Mouse (Mus musculus) heart, postnatal 0 days (tissue): ENCODE measurements around the gene Gabrb2. TPM values are rescaled to one million over a fixed set of nuclear protein-coding genes. Genes with fewer than 3 reads are reported as not detected.

Experiments
- ATAC-seq: fragments of 200-750 bp; cut with Nextera tagmentation; 2 replicates; pipeline ENCODE4 v1.8.0; 2017; ENCODE audit warnings: low read depth, moderate number of reproducible peaks, moderate library complexity; ENCODE audit not compliant: insufficient read depth
- DNase-seq: peaks from one replicate; pipeline ENCODE4 v3.0.0-alpha.2; 2016; ENCODE audit warnings: low spot score
- H3K27ac ChIP-seq: fragments of 300-500 bp; sonication (generic); 2 replicates; pipeline ENCODE4 v1.5.1; 2014; ENCODE audit warnings: low read depth, mild to moderate bottlenecking
- H3K27me3 ChIP-seq: fragments of 300-500 bp; sonication (generic); 2 replicates; pipeline ENCODE4 v1.6.1; 2014; ENCODE audit warnings: low read length, mixed read lengths; ENCODE audit not compliant: control insufficient read depth, insufficient read depth
- H3K36me3 ChIP-seq: fragments of 300-500 bp; sonication (generic); replicated peaks from 2 replicates; pipeline ENCODE4 v1.6.1; 2014; ENCODE audit warnings: low read length, mixed read lengths; ENCODE audit not compliant: control insufficient read depth, insufficient read depth
- H3K4me1 ChIP-seq: fragments of 300-500 bp; sonication (generic); 2 replicates; pipeline ENCODE4 v1.6.1; 2014; ENCODE audit warnings: antibody characterized with exemption; ENCODE audit not compliant: control insufficient read depth, insufficient read depth
- H3K4me2 ChIP-seq: fragments of 300-500 bp; sonication (generic); 2 replicates; pipeline ENCODE4 v1.6.1; 2014; ENCODE audit warnings: low read depth, mild to moderate bottlenecking, low read length, moderate library complexity
- H3K4me3 ChIP-seq: fragments of 300-500 bp; sonication (generic); 2 replicates; pipeline ENCODE4 v1.5.1; 2014; ENCODE audit warnings: low read depth, low read length
- H3K9ac ChIP-seq: fragments of 300-500 bp; sonication (generic); replicated peaks from 2 replicates; pipeline ENCODE4 v1.6.1; 2014; ENCODE audit warnings: low read depth, low read length, mixed read lengths
- H3K9me3 ChIP-seq: fragments of 300-500 bp; sonication (generic); replicated peaks from 2 replicates; pipeline ENCODE4 v1.6.1; 2016; ENCODE audit warnings: low read length; ENCODE audit not compliant: control insufficient read depth
- CTCF ChIP-seq: IDR thresholded peaks from 2 replicates; pipeline ENCODE4 v1.5.1; 2016; ENCODE audit warnings: antibody characterized with exemption, control low read depth, low read depth
- EP300 ChIP-seq: IDR thresholded peaks from 2 replicates; pipeline ENCODE4 v1.6.1; 2016; ENCODE audit warnings: antibody characterized with exemption, low read depth
- WGBS: fragments of 180-500 bp; shearing (Covaris S2); extraction: QIAGEN DNeasy Blood & Tissue Kit; methylation state at CpG from one replicate; pipeline ENCODE4 v1.1.7; 2014; 5-methylcytosine and 5-hydroxymethylcytosine counted together
- polyA plus RNA-seq: library from polyadenylated mRNA; unstranded; fragments of >200 nt; fragmentation: Nextera tagmentation; extraction: Ambion mirVana; gene quantifications from 2 replicates; pipeline ENCODE4 v1.2.1, GENCODE M21; 2015
- total RNA-seq: library from RNA; depleted of rRNA; stranded (reverse); fragments of >200 nt; gene quantifications from 2 replicates; pipeline ENCODE4 v1.2.3, GENCODE M21; 2014; ENCODE audit warnings: low replicate concordance

Gene Gabrb2
- total and polyA plus RNA-seq, 2 experiments from 2014 or later: 0.11 to 0.18 TPM

DNA sequence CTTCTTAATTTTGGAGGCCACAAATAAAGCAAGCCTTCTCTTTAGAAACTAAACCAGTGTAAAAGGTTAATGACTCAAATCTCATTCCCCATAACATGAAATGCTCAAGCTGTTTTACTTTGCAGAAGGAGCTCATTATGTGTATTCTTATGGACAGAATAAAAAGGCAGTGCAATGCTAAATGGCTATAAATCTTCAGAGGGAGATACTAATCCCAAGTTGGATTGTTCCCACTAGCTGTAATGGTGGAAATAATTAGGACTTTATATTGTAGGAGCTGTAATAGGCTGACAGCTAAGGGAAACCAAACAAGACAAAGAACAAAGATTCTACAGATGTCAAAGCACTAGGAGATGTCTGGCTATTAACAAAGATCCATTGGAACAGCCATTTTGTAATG lies 81.6 kb downstream of the Gabrb2 start:
- Histone ChIP-seq H3K27ac (no peak overlapping the region), H3K36me3 (no peaks in the 10 kb centered on the region), H3K9ac (no peak overlapping the region), H3K9me3 (no peaks in the 10 kb centered on the region), H3K4me3 (no peak overlapping the region), H3K4me2 (no peak overlapping the region), H3K4me1 (no peaks in the 10 kb centered on the region), H3K27me3 (no peaks in the 10 kb centered on the region)
- DNase-seq (no peak), ATAC-seq (no peak)
- TF ChIP-seq CTCF: no peak
- no peak for TF ChIP-seq EP300

GRCm38 (mm10) chr11:42505436-42505835 lies 85.9 kb downstream of the Gabrb2 start:
- no peak for TF ChIP-seq CTCF
- TF ChIP-seq EP300: no peak
- no peak for DNase-seq
- H3K4me3 ChIP-seq: no peak overlapping the region
- 74% methylated on average over 2 of the region's 2 CpGs for WGBS
- no peak overlapping the region for H3K27ac ChIP-seq
- no peaks in the 10 kb centered on the region for H3K4me1 ChIP-seq
- H3K27me3 ChIP-seq: no peaks in the 10 kb centered on the region
- no peaks in the 10 kb centered on the region for H3K9me3 ChIP-seq
- H3K36me3 ChIP-seq: no peaks in the 10 kb centered on the region
- ATAC-seq: no peak
- H3K9ac ChIP-seq: no peak overlapping the region
- H3K4me2 ChIP-seq: no peak overlapping the region

GRCm38 (mm10) chr11:42505911-42506310 lies 86.4 kb downstream of the Gabrb2 start:
- no peak for DNase-seq
- Histone ChIP-seq H3K9ac (no peak overlapping the region), H3K27me3 (no peaks in the 10 kb centered on the region), H3K27ac (no peak overlapping the region), H3K9me3 (no peaks in the 10 kb centered on the region), H3K4me3 (no peak overlapping the region), H3K36me3 (no peaks in the 10 kb centered on the region), H3K4me1 (no peaks in the 10 kb centered on the region), H3K4me2 (no peak overlapping the region)
- no peak for ATAC-seq
- TF ChIP-seq CTCF (no peak), EP300 (no peak)
- 67% methylated on average over 1 of the region's 1 CpGs for WGBS

DNA sequence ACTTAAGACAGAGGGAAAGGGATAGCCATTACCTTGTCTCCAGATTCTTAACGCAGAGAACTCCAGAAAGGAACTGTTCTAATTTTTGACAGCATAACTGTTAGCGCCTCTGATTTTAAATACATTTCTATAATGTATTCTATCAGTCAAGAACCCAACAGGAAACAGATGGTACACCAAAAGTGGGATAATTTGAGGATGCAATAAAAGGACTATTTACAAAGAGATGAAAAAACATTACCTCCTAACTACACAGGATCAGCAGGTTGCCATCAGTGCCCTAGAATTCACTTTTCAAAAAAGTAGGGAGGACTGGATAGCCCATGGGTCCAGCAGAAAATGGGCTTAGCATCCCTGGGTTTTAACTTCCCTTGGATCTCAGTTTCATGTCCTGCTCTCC lies 102.4 kb downstream of the Gabrb2 start:
- no peak overlapping the region for H3K4me2 ChIP-seq
- H3K4me1 ChIP-seq: no peaks in the 10 kb centered on the region
- H3K9me3 ChIP-seq: no peaks in the 10 kb centered on the region
- 82% methylated on average over 2 of the region's 2 CpGs for WGBS
- no peaks in the 10 kb centered on the region for H3K36me3 ChIP-seq
- H3K27me3 ChIP-seq: no peaks in the 10 kb centered on the region
- H3K27ac ChIP-seq: no peak overlapping the region
- DNase-seq (no peak), ATAC-seq (no peak)
- H3K4me3 ChIP-seq: no peak overlapping the region
- H3K9ac ChIP-seq: no peak overlapping the region
- no peak for TF ChIP-seq EP300
- no peak for TF ChIP-seq CTCF

- ATAC-seq (no peak), DNase-seq (no peak)
- Histone ChIP-seq H3K9ac (no peak overlapping the region), H3K27ac (no peak overlapping the region), H3K36me3 (no peaks in the 10 kb centered on the region), H3K4me3 (no peak overlapping the region), H3K4me1 (no peaks in the 10 kb centered on the region), H3K4me2 (no peak overlapping the region), H3K27me3 (no peaks in the 10 kb centered on the region), H3K9me3 (no peaks in the 10 kb centered on the region)
- no peak for TF ChIP-seq CTCF
- no peak for TF ChIP-seq EP300
- 80% methylated on average over 3 of the region's 3 CpGs for WGBS
Measured at GRCm38 (mm10) chr11:42528226-42528881, 108.8 kb downstream of the Gabrb2 start.

DNA sequence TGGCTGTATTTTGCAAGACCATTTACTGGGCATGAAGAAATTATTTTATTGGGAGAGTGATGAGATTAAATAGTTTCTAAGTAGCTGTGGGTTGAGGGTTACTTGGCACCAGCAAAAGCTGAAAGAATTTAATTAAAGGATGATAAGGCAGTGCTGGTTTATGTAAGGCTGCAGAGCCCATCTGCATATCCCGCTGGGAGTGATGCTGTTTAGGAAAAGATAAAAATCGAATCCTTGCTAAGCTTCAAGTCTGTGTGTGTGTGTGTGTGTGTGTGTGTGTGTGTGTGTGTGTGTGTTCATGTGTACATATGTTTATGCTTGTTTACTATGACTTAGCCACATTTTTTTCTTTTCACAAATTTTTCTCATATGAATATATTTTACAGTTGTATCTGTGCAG lies 113.0 kb downstream of the Gabrb2 start:
- Histone ChIP-seq H3K27ac (no peak overlapping the region), H3K9me3 (no peaks in the 10 kb centered on the region), H3K4me3 (no peak overlapping the region), H3K27me3 (no peaks in the 10 kb centered on the region), H3K36me3 (no peaks in the 10 kb centered on the region), H3K9ac (no peak overlapping the region), H3K4me2 (no peak overlapping the region), H3K4me1 (no peaks in the 10 kb centered on the region)
- TF ChIP-seq EP300 (no peak), CTCF (no peak)
- 34% methylated on average over 2 of the region's 2 CpGs for WGBS
- no peak for DNase-seq
- no peak for ATAC-seq
